In genomic region chr19:3451649-3452048, GRCm38 (mm10) we compare ENCODE assay signal across 9 mouse cellular contexts. TPM values are rescaled to one million over a fixed set of nuclear protein-coding genes. Genes with fewer than 3 reads are reported as not detected.
A peak's percentile ranks its signal among the peaks of the same experiment; 100 is the strongest.
DNase-seq lines count a peak whose midpoint lies in the region; ATAC-seq lines count a peak whose summit lies in the region.
"Had no signal": no experiment of that assay in that cellular context is flagged by ENCODE, and none has a peak within 500 bp of the region (broad histone marks: within the 10 kb centered on the region; RNA-seq: fewer than 3 reads in every experiment).

No protein-coding gene starts in this region.

- H3K4me3 ChIP-seq in heart, embryonic 15.5 days, result no peak overlapping the region
- H3K4me3 ChIP-seq in heart, embryonic 10.5 days, result no peak overlapping the region
- no peak overlapping the region for H3K4me3 ChIP-seq in embryonic facial prominence, embryonic 15.5 days (replicated peaks)
- H3K4me3 ChIP-seq in intestine, embryonic 15.5 days (replicated peaks), result no peak overlapping the region
- H3K4me3 ChIP-seq: limb, embryonic 13.5 days had no signal

- H3K4me1 ChIP-seq in heart, embryonic 15.5 days (replicated peaks), result peaks cover 13% of the 10 kb centered on the region
- 0 out of 2 replicates have a peak, but pooled peaks cover 8% of the 10 kb centered on the region for H3K4me1 ChIP-seq in heart, embryonic 10.5 days
- 0 out of 2 replicates have a peak, but pooled peaks cover 3% of the 10 kb centered on the region for H3K4me1 ChIP-seq in embryonic facial prominence, embryonic 15.5 days
- no peaks in the 10 kb centered on the region for H3K4me1 ChIP-seq in intestine, embryonic 15.5 days (replicated peaks)

- H3K36me3 ChIP-seq in heart, embryonic 15.5 days, result peaks cover 31% of the 10 kb centered on the region
- H3K36me3 ChIP-seq in heart, embryonic 10.5 days, result peaks cover 35% of the 10 kb centered on the region
- peaks cover 22% of the 10 kb centered on the region for H3K36me3 ChIP-seq in embryonic facial prominence, embryonic 15.5 days
- H3K36me3 ChIP-seq in intestine, embryonic 15.5 days, result peaks cover 16% of the 10 kb centered on the region

- peak; percentile 29 for ATAC-seq in heart, embryonic 15.5 days (replicated peaks; ENCODE audit: insufficient number of reproducible peaks, insufficient read depth, low FRiP score, low read depth)
- ATAC-seq in embryonic facial prominence, embryonic 15.5 days (ENCODE audit: insufficient number of reproducible peaks, low FRiP score, low TSS enrichment, low read depth), result no peak
- peak; percentile 57; the same call in 1 of the 2 replicates for ATAC-seq in intestine, embryonic 15.5 days

- no peak overlapping the region for H3K27ac ChIP-seq in heart, embryonic 15.5 days
- no peak overlapping the region for H3K27ac ChIP-seq in heart, embryonic 10.5 days
- H3K27ac ChIP-seq in embryonic facial prominence, embryonic 15.5 days (replicated peaks), result 0 out of 2 replicates have a peak overlapping the region, but pooled peaks have one; percentile 8
- no peak overlapping the region for H3K27ac ChIP-seq in intestine, embryonic 15.5 days
- H3K27ac ChIP-seq: limb, embryonic 13.5 days had no signal

- H3K27me3 ChIP-seq in heart, embryonic 15.5 days, result no peaks in the 10 kb centered on the region
- H3K27me3 ChIP-seq in heart, embryonic 10.5 days (ENCODE audit: insufficient read depth, poor library complexity, severe bottlenecking), result no peaks in the 10 kb centered on the region
- no peaks in the 10 kb centered on the region for H3K27me3 ChIP-seq in embryonic facial prominence, embryonic 15.5 days
- no peaks in the 10 kb centered on the region for H3K27me3 ChIP-seq in intestine, embryonic 15.5 days (replicated peaks)
- H3K27me3 ChIP-seq: limb, embryonic 13.5 days had no signal

- no peaks in the 10 kb centered on the region for H3K9me3 ChIP-seq in heart, embryonic 15.5 days (replicated peaks)
- H3K9me3 ChIP-seq in heart, embryonic 10.5 days, result no peaks in the 10 kb centered on the region
- no peaks in the 10 kb centered on the region for H3K9me3 ChIP-seq in embryonic facial prominence, embryonic 15.5 days (replicated peaks)
- 0 out of 2 replicates have a peak, but pooled peaks cover 4% of the 10 kb centered on the region for H3K9me3 ChIP-seq in intestine, embryonic 15.5 days
- H3K9me3 ChIP-seq: limb, embryonic 13.5 days had no signal

- H3K9ac ChIP-seq in heart, embryonic 15.5 days, result no peak overlapping the region
- H3K9ac ChIP-seq in embryonic facial prominence, embryonic 15.5 days, result no peak overlapping the region
- H3K9ac ChIP-seq in intestine, embryonic 15.5 days, result no peak overlapping the region
- H3K9ac ChIP-seq: limb, embryonic 13.5 days had no signal

- DNase-seq in heart, embryonic 10.5 days (ENCODE audit: low spot score), result no peak
- peak; percentile 41 for DNase-seq in retina, embryonic 14.5 days (ENCODE audit: low spot score)
- no peak for DNase-seq in layer of hippocampus, adult 9-10 months (ENCODE audit: low spot score)
- no peak for DNase-seq in frontal cortex, postnatal 10 days (ENCODE audit: low spot score in 2 of 2)
- DNase-seq in lung, adult 18-20 months, result no peak

- no peak overlapping the region for H3K4me2 ChIP-seq in heart, embryonic 15.5 days
- H3K4me2 ChIP-seq in embryonic facial prominence, embryonic 15.5 days (replicated peaks), result no peak overlapping the region
- no peak overlapping the region for H3K4me2 ChIP-seq in intestine, embryonic 15.5 days (replicated peaks)
- H3K4me2 ChIP-seq: limb, embryonic 13.5 days had no signal

- WGBS in heart, embryonic 15.5 days, result 52% methylated on average over 6 of the region's 6 CpGs
- 55% methylated on average over 6 of the region's 6 CpGs for whole genome bisulfite sequencing in heart, embryonic 10.5 days
- WGBS in embryonic facial prominence, embryonic 15.5 days, result 61% methylated on average over 6 of the region's 6 CpGs
- WGBS in intestine, embryonic 15.5 days, result 49% methylated on average over 6 of the region's 6 CpGs

RNA-seq across cellular contexts. Expression of gene Gal, which starts 37.3 kb away (rescaled TPM):
- 6.2 and 7.5 TPM in 2 replicates for polyA plus RNA-seq in heart, embryonic 15.5 days (2015; fragmentation: Nextera tagmentation; extraction: Ambion mirVana)
- 13.5 and 14.9 TPM in 2 replicates for polyA plus RNA-seq in heart, embryonic 10.5 days (2016; fragmentation: Nextera tagmentation; extraction: Ambion mirVana)
- 1.8 and 3.8 TPM in 2 replicates for polyA plus RNA-seq in embryonic facial prominence, embryonic 15.5 days (2015; fragmentation: Nextera tagmentation; extraction: Ambion mirVana)
- polyA plus RNA-seq in intestine, embryonic 15.5 days (2015; fragmentation: Nextera tagmentation; extraction: Ambion mirVana), result 15.6 and 16.4 TPM in 2 replicates
